Mouse (Mus musculus): ENCODE measurements around the gene Chit1. TPM values are rescaled to one million over a fixed set of nuclear protein-coding genes. Genes with fewer than 3 reads are reported as not detected.

Chit1 gene
- polyA plus RNA-seq, 1 experiment from 2014 or later, result 0.58 TPM

GRCm38 (mm10) chr1:134193126-134193525, 82.1 kb downstream of the Chit1 start, which contains the start of gene Mybph:
Gene Mybph, plus strand, starts transcription at chr1:134193448.
- Histone ChIP-seq H3K9ac (ENCODE audit: low read depth, low read length) (no peak within 1 kb of the TSS), H3K4me1 (replicated peaks; ENCODE audit: insufficient read depth, low read length) (peaks cover 10% of the 10 kb centered on the region; the same call in 1 of the 2 replicates), H3K36me3 (ENCODE audit: insufficient read depth, low read length) (no peaks in the 10 kb centered on the region), H3K27ac (no peak within 1 kb of the TSS), H3K9me3 (replicated peaks; ENCODE audit: low read length) (no peaks in the 10 kb centered on the region), H3K4me2 (ENCODE audit: low read length) (no peak within 1 kb of the TSS), H3K4me3 (replicated peaks; ENCODE audit: low read depth, low read length) (no peak within 1 kb of the TSS), H3K27me3 (ENCODE audit: insufficient read depth, low read length) (no peaks in the 10 kb centered on the region)
- 50% methylated on average over 1 of the region's 1 CpGs for WGBS
- DNase-seq (ENCODE audit: low spot score) (no peak), ATAC-seq (replicated peaks; ENCODE audit: low FRiP score, low read depth) (no peak)
- TF ChIP-seq CTCF (IDR thresholded peaks at IDR 0.05; ENCODE audit: low read depth), result no peak

GRCm38 (mm10) chr1:134193674-134194197, 82.7 kb downstream of the Chit1 start:
- 48% methylated on average over 7 of the region's 7 CpGs for WGBS
- no peak overlapping the region for H3K4me2 ChIP-seq (ENCODE audit: low read length)
- ATAC-seq (replicated peaks; ENCODE audit: low FRiP score, low read depth) (no peak), DNase-seq (ENCODE audit: low spot score) (no peak)
- no peak for TF ChIP-seq CTCF (IDR thresholded peaks at IDR 0.05; ENCODE audit: low read depth)
- H3K36me3 ChIP-seq (ENCODE audit: insufficient read depth, low read length), result no peaks in the 10 kb centered on the region
- H3K9me3 ChIP-seq (replicated peaks; ENCODE audit: low read length), result no peaks in the 10 kb centered on the region
- no peaks in the 10 kb centered on the region for H3K27me3 ChIP-seq (ENCODE audit: insufficient read depth, low read length)
- no peak overlapping the region for H3K27ac ChIP-seq
- H3K9ac ChIP-seq (ENCODE audit: low read depth, low read length), result no peak overlapping the region
- no peak overlapping the region for H3K4me3 ChIP-seq (replicated peaks; ENCODE audit: low read depth, low read length)
- H3K4me1 ChIP-seq (replicated peaks; ENCODE audit: insufficient read depth, low read length), result peaks cover 10% of the 10 kb centered on the region; the same call in 1 of the 2 replicates

- Histone ChIP-seq H3K4me2 (ENCODE audit: low read length) (no peak overlapping the region), H3K36me3 (ENCODE audit: insufficient read depth, low read length) (no peaks in the 10 kb centered on the region), H3K9me3 (replicated peaks; ENCODE audit: low read length) (no peaks in the 10 kb centered on the region), H3K4me1 (replicated peaks; ENCODE audit: insufficient read depth, low read length) (peaks cover 10% of the 10 kb centered on the region; the same call in 1 of the 2 replicates), H3K27me3 (ENCODE audit: insufficient read depth, low read length) (no peaks in the 10 kb centered on the region), H3K9ac (ENCODE audit: low read depth, low read length) (no peak overlapping the region), H3K4me3 (replicated peaks; ENCODE audit: low read depth, low read length) (no peak overlapping the region), H3K27ac (no peak overlapping the region)
- no peak for TF ChIP-seq CTCF (IDR thresholded peaks at IDR 0.05; ENCODE audit: low read depth)
- DNase-seq (ENCODE audit: low spot score) (no peak), ATAC-seq (replicated peaks; ENCODE audit: low FRiP score, low read depth) (no peak)
- WGBS, result 56% methylated on average over 16 of the region's 16 CpGs
These were observed 83.4 kb downstream of the Chit1 start for GRCm38 (mm10) chr1:134194298-134195022.

- no peak for TF ChIP-seq CTCF (IDR thresholded peaks at IDR 0.05; ENCODE audit: low read depth)
- Histone ChIP-seq H3K9me3 (replicated peaks; ENCODE audit: low read length) (no peaks in the 10 kb centered on the region), H3K4me1 (replicated peaks; ENCODE audit: insufficient read depth, low read length) (peaks cover 10% of the 10 kb centered on the region; the same call in 1 of the 2 replicates), H3K4me3 (replicated peaks; ENCODE audit: low read depth, low read length) (no peak overlapping the region), H3K9ac (ENCODE audit: low read depth, low read length) (no peak overlapping the region), H3K27me3 (ENCODE audit: insufficient read depth, low read length) (no peaks in the 10 kb centered on the region), H3K4me2 (ENCODE audit: low read length) (no peak overlapping the region), H3K27ac (no peak overlapping the region), H3K36me3 (ENCODE audit: insufficient read depth, low read length) (no peaks in the 10 kb centered on the region)
- no peak for ATAC-seq (replicated peaks; ENCODE audit: low FRiP score, low read depth)
- peak; percentile 41 for DNase-seq (ENCODE audit: low spot score)
- WGBS, result 20% methylated on average over 2 of the region's 2 CpGs
These were observed 84.1 kb downstream of the Chit1 start for GRCm38 (mm10) chr1:134195117-134195516.

- no peak for DNase-seq (ENCODE audit: low spot score)
- 43% methylated on average over 3 of the region's 3 CpGs for WGBS
- Histone ChIP-seq H3K4me1 (replicated peaks; ENCODE audit: insufficient read depth, low read length) (peaks cover 10% of the 10 kb centered on the region; the same call in 1 of the 2 replicates), H3K9me3 (replicated peaks; ENCODE audit: low read length) (no peaks in the 10 kb centered on the region), H3K27me3 (ENCODE audit: insufficient read depth, low read length) (no peaks in the 10 kb centered on the region), H3K9ac (ENCODE audit: low read depth, low read length) (no peak overlapping the region), H3K4me3 (replicated peaks; ENCODE audit: low read depth, low read length) (no peak overlapping the region), H3K36me3 (ENCODE audit: insufficient read depth, low read length) (no peaks in the 10 kb centered on the region), H3K27ac (peak overlapping the region; percentile 42; the same call in 1 of the 2 replicates), H3K4me2 (ENCODE audit: low read length) (no peak overlapping the region)
- ATAC-seq (replicated peaks; ENCODE audit: low FRiP score, low read depth), result no peak
- TF ChIP-seq CTCF (IDR thresholded peaks at IDR 0.05; ENCODE audit: low read depth), result no peak
These were observed 84.5 kb downstream of the Chit1 start for GRCm38 (mm10) chr1:134195571-134195970.

- no peak for TF ChIP-seq CTCF (IDR thresholded peaks at IDR 0.05; ENCODE audit: low read depth)
- ATAC-seq (replicated peaks; ENCODE audit: low FRiP score, low read depth), result 0 out of 2 replicates have a peak, but pooled peaks have one; percentile 31
- Histone ChIP-seq H3K4me1 (replicated peaks; ENCODE audit: insufficient read depth, low read length) (peaks cover 10% of the 10 kb centered on the region; the same call in 1 of the 2 replicates), H3K4me3 (replicated peaks; ENCODE audit: low read depth, low read length) (no peak overlapping the region), H3K27me3 (ENCODE audit: insufficient read depth, low read length) (no peaks in the 10 kb centered on the region), H3K4me2 (ENCODE audit: low read length) (no peak overlapping the region), H3K9me3 (replicated peaks; ENCODE audit: low read length) (no peaks in the 10 kb centered on the region), H3K36me3 (ENCODE audit: insufficient read depth, low read length) (no peaks in the 10 kb centered on the region), H3K27ac (peak overlapping the region; percentile 42; the same call in 1 of the 2 replicates), H3K9ac (ENCODE audit: low read depth, low read length) (no peak overlapping the region)
- 47% methylated on average over 4 of the region's 4 CpGs for WGBS
- DNase-seq (ENCODE audit: low spot score), result no peak
These were observed 84.9 kb downstream of the Chit1 start for GRCm38 (mm10) chr1:134195979-134196378.

All from kidney, postnatal 0 days (tissue).